Mouse (Mus musculus): ENCODE results near the gene Ptprb. TPM values are rescaled to one million over a fixed set of nuclear protein-coding genes. Genes with fewer than 3 reads are reported as not detected.

Ptprb gene
- polyA plus RNA-seq, 1 experiment from 2014 or later: 1.8 TPM

- WGBS: 80% methylated on average over 9 of the region's 9 CpGs
- Histone ChIP-seq H3K9ac (ENCODE audit: low read length) (no peak overlapping the region), H3K4me1 (ENCODE audit: control insufficient read depth, insufficient read depth, low read length) (peaks cover 3% of the 10 kb centered on the region; the same call in 1 of the 2 replicates), H3K27me3 (ENCODE audit: control insufficient read depth, insufficient read depth, low read length) (no peaks in the 10 kb centered on the region), H3K4me2 (ENCODE audit: low read depth, severe bottlenecking) (no peak overlapping the region), H3K4me3 (ENCODE audit: low read depth, low read length) (no peak overlapping the region), H3K27ac (replicated peaks; ENCODE audit: low read depth, low read length) (no peak overlapping the region), H3K36me3 (ENCODE audit: control insufficient read depth, insufficient read depth, low read length) (no peaks in the 10 kb centered on the region), H3K9me3 (ENCODE audit: control insufficient read depth, low read length) (no peaks in the 10 kb centered on the region)
- DNase-seq (ENCODE audit: low spot score): no peak
- no peak for ATAC-seq (ENCODE audit: insufficient number of reproducible peaks, low FRiP score, low TSS enrichment, low read depth)
Measured at GRCm38 (mm10) chr10:116393790-116394475, 118.6 kb downstream of the Ptprb start.

GRCm38 (mm10) chr10:116394585-116394984 lies 119.3 kb downstream of the Ptprb start:
- H3K27me3 ChIP-seq (ENCODE audit: control insufficient read depth, insufficient read depth, low read length): no peaks in the 10 kb centered on the region
- H3K9ac ChIP-seq (ENCODE audit: low read length): no peak overlapping the region
- DNase-seq (ENCODE audit: low spot score) (no peak), ATAC-seq (ENCODE audit: insufficient number of reproducible peaks, low FRiP score, low TSS enrichment, low read depth) (no peak)
- 66% methylated on average over 4 of the region's 4 CpGs for WGBS
- H3K4me2 ChIP-seq (ENCODE audit: low read depth, severe bottlenecking): no peak overlapping the region
- no peak overlapping the region for H3K27ac ChIP-seq (replicated peaks; ENCODE audit: low read depth, low read length)
- H3K4me1 ChIP-seq (ENCODE audit: control insufficient read depth, insufficient read depth, low read length): peaks cover 3% of the 10 kb centered on the region; the same call in 1 of the 2 replicates
- H3K9me3 ChIP-seq (ENCODE audit: control insufficient read depth, low read length): no peaks in the 10 kb centered on the region
- H3K4me3 ChIP-seq (ENCODE audit: low read depth, low read length): no peak overlapping the region
- no peaks in the 10 kb centered on the region for H3K36me3 ChIP-seq (ENCODE audit: control insufficient read depth, insufficient read depth, low read length)

GRCm38 (mm10) chr10:116396279-116396678 lies 121.0 kb downstream of the Ptprb start:
- ATAC-seq (ENCODE audit: insufficient number of reproducible peaks, low FRiP score, low TSS enrichment, low read depth) (no peak), DNase-seq (ENCODE audit: low spot score) (no peak)
- no peak overlapping the region for H3K4me2 ChIP-seq (ENCODE audit: low read depth, severe bottlenecking)
- H3K9ac ChIP-seq (ENCODE audit: low read length): no peak overlapping the region
- H3K27me3 ChIP-seq (ENCODE audit: control insufficient read depth, insufficient read depth, low read length): no peaks in the 10 kb centered on the region
- H3K4me1 ChIP-seq (ENCODE audit: control insufficient read depth, insufficient read depth, low read length): peaks cover 3% of the 10 kb centered on the region; the same call in 1 of the 2 replicates
- H3K36me3 ChIP-seq (ENCODE audit: control insufficient read depth, insufficient read depth, low read length): no peaks in the 10 kb centered on the region
- no peak overlapping the region for H3K4me3 ChIP-seq (ENCODE audit: low read depth, low read length)
- H3K9me3 ChIP-seq (ENCODE audit: control insufficient read depth, low read length): no peaks in the 10 kb centered on the region
- WGBS: 79% methylated on average over 5 of the region's 5 CpGs
- no peak overlapping the region for H3K27ac ChIP-seq (replicated peaks; ENCODE audit: low read depth, low read length)

- no peak overlapping the region for H3K27ac ChIP-seq (replicated peaks; ENCODE audit: low read depth, low read length)
- no peak overlapping the region for H3K9ac ChIP-seq (ENCODE audit: low read length)
- no peak overlapping the region for H3K4me3 ChIP-seq (ENCODE audit: low read depth, low read length)
- no peak overlapping the region for H3K4me2 ChIP-seq (ENCODE audit: low read depth, severe bottlenecking)
- H3K36me3 ChIP-seq (ENCODE audit: control insufficient read depth, insufficient read depth, low read length): no peaks in the 10 kb centered on the region
- DNase-seq (ENCODE audit: low spot score): no peak
- no peaks in the 10 kb centered on the region for H3K9me3 ChIP-seq (ENCODE audit: control insufficient read depth, low read length)
- ATAC-seq (ENCODE audit: insufficient number of reproducible peaks, low FRiP score, low TSS enrichment, low read depth): no peak
- peaks cover 3% of the 10 kb centered on the region; the same call in 1 of the 2 replicates for H3K4me1 ChIP-seq (ENCODE audit: control insufficient read depth, insufficient read depth, low read length)
- 87% methylated on average over 13 of the region's 13 CpGs for WGBS
- no peaks in the 10 kb centered on the region for H3K27me3 ChIP-seq (ENCODE audit: control insufficient read depth, insufficient read depth, low read length)
Measured at GRCm38 (mm10) chr10:116396966-116397365, 121.6 kb downstream of the Ptprb start.

GRCm38 (mm10) chr10:116397573-116397972 lies 122.2 kb downstream of the Ptprb start:
- no peak for ATAC-seq (ENCODE audit: insufficient number of reproducible peaks, low FRiP score, low TSS enrichment, low read depth)
- Histone ChIP-seq H3K4me3 (ENCODE audit: low read depth, low read length) (no peak overlapping the region), H3K27me3 (ENCODE audit: control insufficient read depth, insufficient read depth, low read length) (no peaks in the 10 kb centered on the region), H3K4me1 (ENCODE audit: control insufficient read depth, insufficient read depth, low read length) (peaks cover 3% of the 10 kb centered on the region; the same call in 1 of the 2 replicates), H3K36me3 (ENCODE audit: control insufficient read depth, insufficient read depth, low read length) (no peaks in the 10 kb centered on the region), H3K9me3 (ENCODE audit: control insufficient read depth, low read length) (no peaks in the 10 kb centered on the region), H3K9ac (ENCODE audit: low read length) (no peak overlapping the region), H3K27ac (replicated peaks; ENCODE audit: low read depth, low read length) (no peak overlapping the region), H3K4me2 (ENCODE audit: low read depth, severe bottlenecking) (peak overlapping the region; percentile 35)
- no peak for DNase-seq (ENCODE audit: low spot score)
- 30% methylated on average over 14 of the region's 14 CpGs for WGBS

- Histone ChIP-seq H3K4me1 (ENCODE audit: control insufficient read depth, insufficient read depth, low read length) (peaks cover 3% of the 10 kb centered on the region; the same call in 1 of the 2 replicates), H3K9me3 (ENCODE audit: control insufficient read depth, low read length) (no peaks in the 10 kb centered on the region), H3K27me3 (ENCODE audit: control insufficient read depth, insufficient read depth, low read length) (no peaks in the 10 kb centered on the region), H3K4me2 (ENCODE audit: low read depth, severe bottlenecking) (peak overlapping the region; percentile 35), H3K9ac (ENCODE audit: low read length) (no peak overlapping the region), H3K36me3 (ENCODE audit: control insufficient read depth, insufficient read depth, low read length) (no peaks in the 10 kb centered on the region), H3K27ac (replicated peaks; ENCODE audit: low read depth, low read length) (no peak overlapping the region), H3K4me3 (ENCODE audit: low read depth, low read length) (no peak overlapping the region)
- 42% methylated on average over 12 of the region's 12 CpGs for WGBS
- DNase-seq (ENCODE audit: low spot score) (no peak), ATAC-seq (ENCODE audit: insufficient number of reproducible peaks, low FRiP score, low TSS enrichment, low read depth) (no peak)
Measured at GRCm38 (mm10) chr10:116397973-116398372, 122.7 kb downstream of the Ptprb start.

GRCm38 (mm10) chr10:116402742-116403425 lies 127.6 kb downstream of the Ptprb start:
- Histone ChIP-seq H3K9me3 (ENCODE audit: control insufficient read depth, low read length) (no peaks in the 10 kb centered on the region), H3K4me1 (ENCODE audit: control insufficient read depth, insufficient read depth, low read length) (no peaks in the 10 kb centered on the region), H3K4me3 (ENCODE audit: low read depth, low read length) (no peak overlapping the region), H3K36me3 (ENCODE audit: control insufficient read depth, insufficient read depth, low read length) (no peaks in the 10 kb centered on the region), H3K27ac (replicated peaks; ENCODE audit: low read depth, low read length) (no peak overlapping the region), H3K27me3 (ENCODE audit: control insufficient read depth, insufficient read depth, low read length) (no peaks in the 10 kb centered on the region), H3K4me2 (ENCODE audit: low read depth, severe bottlenecking) (no peak overlapping the region), H3K9ac (ENCODE audit: low read length) (no peak overlapping the region)
- ATAC-seq (ENCODE audit: insufficient number of reproducible peaks, low FRiP score, low TSS enrichment, low read depth): no peak
- 90% methylated on average over 6 of the region's 6 CpGs for WGBS
- no peak for DNase-seq (ENCODE audit: low spot score)

- Histone ChIP-seq H3K4me3 (ENCODE audit: low read depth, low read length) (no peak overlapping the region), H3K9me3 (ENCODE audit: control insufficient read depth, low read length) (no peaks in the 10 kb centered on the region), H3K9ac (ENCODE audit: low read length) (no peak overlapping the region), H3K4me1 (ENCODE audit: control insufficient read depth, insufficient read depth, low read length) (no peaks in the 10 kb centered on the region), H3K36me3 (ENCODE audit: control insufficient read depth, insufficient read depth, low read length) (no peaks in the 10 kb centered on the region), H3K27me3 (ENCODE audit: control insufficient read depth, insufficient read depth, low read length) (no peaks in the 10 kb centered on the region), H3K4me2 (ENCODE audit: low read depth, severe bottlenecking) (no peak overlapping the region), H3K27ac (replicated peaks; ENCODE audit: low read depth, low read length) (no peak overlapping the region)
- DNase-seq (ENCODE audit: low spot score) (no peak), ATAC-seq (ENCODE audit: insufficient number of reproducible peaks, low FRiP score, low TSS enrichment, low read depth) (no peak)
- 76% methylated on average over 4 of the region's 4 CpGs for WGBS
Measured at GRCm38 (mm10) chr10:116403679-116404078, 128.4 kb downstream of the Ptprb start.
